Mouse (Mus musculus): ENCODE data around the gene Qpctl. TPM values are rescaled to one million over a fixed set of nuclear protein-coding genes. Genes with fewer than 3 reads are reported as not detected.

The Qpctl gene
- polyA plus RNA-seq, 1 experiment from 2014 or later = 26.4 TPM

GRCm38 (mm10) chr7:19136673-19137334, 12.3 kb downstream of the Qpctl start:
- peaks cover 22% of the 10 kb centered on the region; the same call in 1 of the 2 replicates for H3K36me3 ChIP-seq (replicated peaks)
- ATAC-seq (replicated peaks) = no peak; the same call in 1 of the 2 replicates

GRCm38 (mm10) chr7:19136168-19136567, 12.9 kb downstream of the Qpctl start:
- WGBS = 94% methylated on average over 13 of the region's 13 CpGs
- H3K27me3 ChIP-seq (replicated peaks) = no peaks in the 10 kb centered on the region
- H3K36me3 ChIP-seq (replicated peaks) = peaks cover 22% of the 10 kb centered on the region; the same call in 1 of the 2 replicates
- no peak overlapping the region for H3K4me2 ChIP-seq
- no peaks in the 10 kb centered on the region for H3K9me3 ChIP-seq
- H3K9ac ChIP-seq = no peak overlapping the region
- H3K4me3 ChIP-seq = no peak overlapping the region
- H3K4me1 ChIP-seq = peaks cover 6% of the 10 kb centered on the region
- H3K27ac ChIP-seq = no peak overlapping the region
- no peak for ATAC-seq (replicated peaks)

More at GRCm38 (mm10) chr7:19136673-19137334, 12.3 kb downstream of the Qpctl start:
- no peak overlapping the region for H3K4me3 ChIP-seq
- H3K4me2 ChIP-seq = no peak overlapping the region
- WGBS = 89% methylated on average over 38 of the region's 38 CpGs
- H3K4me1 ChIP-seq = peaks cover 4% of the 10 kb centered on the region
- H3K27me3 ChIP-seq (replicated peaks) = no peaks in the 10 kb centered on the region
- H3K27ac ChIP-seq = no peak overlapping the region
- H3K9ac ChIP-seq = no peak overlapping the region
- H3K9me3 ChIP-seq = no peaks in the 10 kb centered on the region

GRCm38 (mm10) chr7:19131324-19131848, 17.7 kb downstream of the Qpctl start:
- H3K27me3 ChIP-seq (replicated peaks) = no peaks in the 10 kb centered on the region
- H3K4me1 ChIP-seq = peaks cover 20% of the 10 kb centered on the region
- WGBS = under 1% methylated on average over 39 of the region's 39 CpGs
- peaks cover 17% of the 10 kb centered on the region; the same call in 1 of the 2 replicates for H3K36me3 ChIP-seq (replicated peaks)
- no peaks in the 10 kb centered on the region for H3K9me3 ChIP-seq
- H3K27ac ChIP-seq = peak overlapping the region; percentile 90
- H3K4me2 ChIP-seq = peak overlapping the region; percentile 69
- ATAC-seq (replicated peaks) = peak; percentile 98
- H3K4me3 ChIP-seq = peak overlapping the region; percentile 56
- peak overlapping the region; percentile 58 for H3K9ac ChIP-seq

- no peak overlapping the region for H3K9ac ChIP-seq
- no peaks in the 10 kb centered on the region for H3K9me3 ChIP-seq
- H3K27me3 ChIP-seq (replicated peaks) = no peaks in the 10 kb centered on the region
- peaks cover 20% of the 10 kb centered on the region for H3K4me1 ChIP-seq
- peak overlapping the region; percentile 69 for H3K4me2 ChIP-seq
- no peak for ATAC-seq (replicated peaks)
- peak overlapping the region; percentile 90 for H3K27ac ChIP-seq
- 28% methylated on average over 4 of the region's 4 CpGs for WGBS
- peak overlapping the region; percentile 56 for H3K4me3 ChIP-seq
- peaks cover 9% of the 10 kb centered on the region; the same call in 1 of the 2 replicates for H3K36me3 ChIP-seq (replicated peaks)
Observed at GRCm38 (mm10) chr7:19130657-19131056, 18.4 kb downstream of the Qpctl start.

- 94% methylated on average over 5 of the region's 5 CpGs for WGBS
Observed at GRCm38 (mm10) chr7:19129396-19129795, 19.7 kb downstream of the Qpctl start.

DNA sequence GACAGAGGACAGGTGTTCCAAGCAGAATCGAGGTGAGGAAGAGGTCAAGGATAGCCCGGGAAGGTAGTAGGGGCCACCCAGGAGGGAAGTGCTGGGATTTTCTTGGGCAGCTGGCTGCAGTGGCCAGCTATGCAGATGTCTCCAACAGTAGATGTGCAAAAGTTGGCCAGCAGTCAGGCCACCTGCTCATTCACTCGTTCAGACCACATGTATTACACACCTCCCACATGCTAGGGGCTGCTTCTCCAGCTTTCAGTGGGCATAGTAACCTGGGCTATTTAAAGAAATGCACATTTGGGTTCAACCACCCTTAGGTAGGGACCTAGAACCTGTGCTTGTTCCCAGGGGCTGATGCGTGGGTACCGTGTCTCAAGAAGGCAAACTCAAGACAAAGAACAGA, 21.3 kb downstream of the Qpctl start:
- Histone ChIP-seq H3K36me3 (replicated peaks) (0 out of 2 replicates have a peak, but pooled peaks cover 3% of the 10 kb centered on the region), H3K9ac (no peak overlapping the region), H3K9me3 (no peaks in the 10 kb centered on the region), H3K4me1 (peaks cover 20% of the 10 kb centered on the region), H3K4me2 (no peak overlapping the region), H3K4me3 (no peak overlapping the region), H3K27me3 (replicated peaks) (no peaks in the 10 kb centered on the region), H3K27ac (no peak overlapping the region)
- 90% methylated on average over 5 of the region's 5 CpGs for WGBS
- no peak for ATAC-seq (replicated peaks)

More at GRCm38 (mm10) chr7:19129396-19129795, 19.7 kb downstream of the Qpctl start:
- 0 out of 2 replicates have a peak overlapping the region, but pooled peaks have one; percentile 90 for H3K27ac ChIP-seq
- H3K36me3 ChIP-seq (replicated peaks) = 0 out of 2 replicates have a peak, but pooled peaks cover 3% of the 10 kb centered on the region
- peaks cover 20% of the 10 kb centered on the region for H3K4me1 ChIP-seq
- no peak overlapping the region for H3K4me2 ChIP-seq
- H3K9me3 ChIP-seq = no peaks in the 10 kb centered on the region
- H3K4me3 ChIP-seq = 0 out of 2 replicates have a peak overlapping the region, but pooled peaks have one; percentile 4
- no peaks in the 10 kb centered on the region for H3K27me3 ChIP-seq (replicated peaks)
- H3K9ac ChIP-seq = no peak overlapping the region
- no peak for ATAC-seq (replicated peaks)

GRCm38 (mm10) chr7:19124713-19125112, 24.4 kb downstream of the Qpctl start:
- 87% methylated on average over 6 of the region's 6 CpGs for WGBS
- H3K9ac ChIP-seq = no peak overlapping the region
- H3K27me3 ChIP-seq (replicated peaks) = no peaks in the 10 kb centered on the region
- H3K27ac ChIP-seq = no peak overlapping the region
- peaks cover 16% of the 10 kb centered on the region for H3K4me1 ChIP-seq
- H3K36me3 ChIP-seq (replicated peaks) = 0 out of 2 replicates have a peak, but pooled peaks cover 3% of the 10 kb centered on the region
- no peak for ATAC-seq (replicated peaks)
- H3K4me3 ChIP-seq = no peak overlapping the region
- H3K9me3 ChIP-seq = no peaks in the 10 kb centered on the region
- H3K4me2 ChIP-seq = no peak overlapping the region

DNA sequence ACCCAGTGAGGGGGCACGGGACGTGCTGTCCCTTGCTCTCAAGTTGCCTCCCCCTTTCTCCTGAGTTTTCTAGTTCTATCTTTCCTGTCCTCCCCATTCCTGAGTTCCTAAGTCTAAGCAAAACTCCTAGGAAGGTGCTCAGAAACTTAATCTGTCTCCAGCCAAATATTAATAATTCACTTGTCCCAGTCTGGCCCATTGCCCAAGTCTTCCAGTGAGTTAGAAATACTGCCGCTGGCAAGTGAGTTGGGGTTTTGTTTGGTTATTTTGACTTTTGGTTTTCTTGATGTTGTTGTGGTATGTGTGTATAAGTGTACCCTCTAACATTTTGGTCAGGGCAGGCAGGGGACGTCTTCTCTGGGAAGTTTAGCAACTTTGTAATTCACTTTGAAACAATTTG, 27.4 kb downstream of the Qpctl start:
- Histone ChIP-seq H3K27me3 (replicated peaks) (no peaks in the 10 kb centered on the region), H3K36me3 (replicated peaks) (no peaks in the 10 kb centered on the region), H3K27ac (no peak overlapping the region), H3K4me3 (no peak overlapping the region), H3K4me2 (no peak overlapping the region), H3K9me3 (no peaks in the 10 kb centered on the region), H3K4me1 (peaks cover 28% of the 10 kb centered on the region), H3K9ac (no peak overlapping the region)
- no peak for ATAC-seq (replicated peaks)
- 96% methylated on average over 4 of the region's 4 CpGs for WGBS

- peak within 1 kb of the TSS; percentile 72 for H3K4me3 ChIP-seq
- no peaks in the 10 kb centered on the region for H3K27me3 ChIP-seq (replicated peaks)
- no peaks in the 10 kb centered on the region for H3K36me3 ChIP-seq (replicated peaks)
- ATAC-seq (replicated peaks) = peak; percentile 93
- no peaks in the 10 kb centered on the region for H3K9me3 ChIP-seq
- peak within 1 kb of the TSS; percentile 69 for H3K9ac ChIP-seq
- H3K27ac ChIP-seq = peak within 1 kb of the TSS; percentile 70
- peaks cover 28% of the 10 kb centered on the region for H3K4me1 ChIP-seq
- peak within 1 kb of the TSS; percentile 68 for H3K4me2 ChIP-seq
- 3% methylated on average over 34 of the region's 34 CpGs for WGBS
Observed at GRCm38 (mm10) chr7:19119631-19120429, 29.3 kb downstream of the Qpctl start, which contains the start of gene Fbxo46. Gene Fbxo46 (plus strand): TSS chr7:19119859.

DNA sequence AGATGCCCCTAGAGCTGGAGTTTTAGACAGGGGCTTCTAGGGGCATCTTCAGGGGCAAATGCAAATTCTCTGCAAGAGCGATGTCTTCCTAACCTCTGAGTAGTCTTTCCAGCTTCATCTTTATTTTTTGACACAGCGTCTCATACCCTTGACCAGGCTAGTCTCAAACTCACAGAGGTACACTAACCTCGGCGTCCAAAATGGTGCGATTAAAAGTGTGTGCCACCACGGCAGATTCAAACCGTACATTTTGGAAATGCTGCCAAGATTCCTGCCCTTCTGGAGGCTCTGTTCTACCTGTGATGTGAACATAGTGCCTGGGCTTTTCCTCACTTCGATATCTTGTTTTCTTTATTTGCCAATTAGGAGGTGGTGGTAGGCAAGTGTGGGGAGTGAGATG, 30.0 kb downstream of the Qpctl start:
- no peak overlapping the region for H3K27ac ChIP-seq
- H3K4me3 ChIP-seq = no peak overlapping the region
- no peaks in the 10 kb centered on the region for H3K9me3 ChIP-seq
- H3K36me3 ChIP-seq (replicated peaks) = no peaks in the 10 kb centered on the region
- WGBS = 93% methylated on average over 8 of the region's 8 CpGs
- no peaks in the 10 kb centered on the region for H3K27me3 ChIP-seq (replicated peaks)
- peaks cover 28% of the 10 kb centered on the region for H3K4me1 ChIP-seq
- peak; percentile 37 for ATAC-seq (replicated peaks)
- H3K4me2 ChIP-seq = no peak overlapping the region
- H3K9ac ChIP-seq = no peak overlapping the region

DNA sequence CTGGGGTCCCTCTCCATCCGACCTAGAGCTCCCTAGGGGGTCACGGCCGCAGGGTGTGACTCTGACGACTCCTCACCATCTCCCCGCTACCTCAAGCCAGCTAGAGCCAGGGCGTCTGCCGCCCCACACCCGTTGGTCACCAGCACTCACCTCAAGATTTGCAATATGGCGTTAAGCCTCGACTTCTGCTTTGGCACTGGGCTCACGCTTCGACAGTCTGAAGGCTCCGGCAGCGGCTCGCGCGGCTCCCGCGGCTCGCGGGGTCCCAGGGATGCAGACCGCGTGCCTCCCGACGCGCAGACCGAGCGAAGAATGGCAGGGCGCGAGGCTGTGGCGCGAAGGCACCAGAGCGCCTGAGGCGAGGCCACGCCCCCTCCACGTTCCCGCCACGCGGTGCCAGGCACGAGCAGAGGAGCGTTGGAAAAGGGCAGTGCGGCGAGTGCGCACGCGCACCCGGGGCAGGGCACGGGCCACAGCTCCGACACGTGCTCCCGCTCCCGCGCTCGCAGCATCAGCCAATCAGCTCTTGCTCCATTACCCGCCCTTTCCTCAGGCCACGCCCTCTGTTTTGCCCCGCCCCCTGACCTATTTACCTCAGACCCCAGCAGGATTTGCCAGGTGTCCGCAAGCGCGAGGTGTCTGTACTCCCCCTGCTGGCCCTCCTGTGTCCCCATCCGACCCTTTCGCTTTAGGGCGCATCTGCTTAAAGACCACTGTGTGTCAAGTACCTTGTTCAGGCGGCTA, 30.9 kb downstream of the Qpctl start, which contains the start of gene Gm4969:
Gene Gm4969 (minus strand): TSS at position 341 of the 744 bp plus-strand sequence.
- ATAC-seq (replicated peaks) = peak; percentile 63
- Histone ChIP-seq H3K4me3 (peak within 1 kb of the TSS; percentile 39), H3K9ac (peak within 1 kb of the TSS; percentile 15; the same call in 1 of the 2 replicates), H3K4me2 (peak within 1 kb of the TSS; percentile 60), H3K4me1 (peaks cover 28% of the 10 kb centered on the region), H3K36me3 (replicated peaks) (no peaks in the 10 kb centered on the region), H3K9me3 (no peaks in the 10 kb centered on the region), H3K27ac (peak within 1 kb of the TSS; percentile 45), H3K27me3 (replicated peaks) (no peaks in the 10 kb centered on the region)
- 18% methylated on average over 62 of the region's 64 CpGs for WGBS
